ENCODE assay signal across 19 mouse cellular contexts in the genomic region with DNA sequence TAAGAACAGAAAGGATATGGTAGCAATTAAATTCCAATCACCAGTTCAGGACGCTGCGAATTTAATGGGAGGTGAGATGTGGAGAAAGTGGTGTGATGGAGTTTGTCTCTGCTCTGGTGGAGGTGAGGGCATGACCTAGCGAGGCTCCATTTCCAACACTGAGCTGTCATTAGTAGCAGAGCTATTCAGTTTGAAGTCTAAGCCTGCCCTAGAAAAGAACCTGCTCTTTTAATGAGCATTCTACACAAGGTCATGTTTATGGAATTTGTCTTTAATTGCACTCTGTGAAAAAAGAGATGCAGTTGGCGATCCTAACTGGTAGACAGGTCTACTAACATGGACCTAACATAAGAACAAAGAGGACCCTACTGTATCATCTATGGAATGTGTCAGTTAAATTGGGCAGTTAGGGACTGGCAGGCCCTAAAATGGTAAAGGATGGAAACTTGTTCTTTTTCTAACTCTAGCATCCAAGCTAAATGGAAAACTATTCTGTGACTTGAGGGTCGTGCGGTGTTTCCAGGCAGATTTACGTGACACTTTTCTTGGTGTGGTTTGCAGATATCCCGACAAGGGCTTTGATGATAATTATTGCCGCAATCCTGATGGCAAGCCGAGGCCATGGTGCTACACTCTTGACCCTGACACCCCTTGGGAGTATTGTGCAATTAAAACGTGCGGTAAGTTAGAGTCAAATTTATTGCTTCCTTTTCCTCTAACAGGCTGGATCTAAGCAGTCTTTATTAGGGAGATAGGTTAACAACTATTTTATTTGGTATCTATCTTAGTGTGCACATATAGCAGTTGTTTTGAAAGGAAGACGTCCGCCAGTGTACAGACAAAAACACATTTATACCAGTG. TPM values are rescaled to one million over a fixed set of nuclear protein-coding genes. Genes with fewer than 3 reads are reported as not detected.
DNase-seq lines count a peak whose midpoint lies in the region; ATAC-seq and TF ChIP-seq lines count a peak whose summit lies in the region.
"Had no signal": no experiment of that assay in that cellular context is flagged by ENCODE, and none has a peak within 500 bp of the region (broad histone marks: within the 10 kb centered on the region; RNA-seq: fewer than 3 reads in every experiment).

No protein-coding gene starts in this region.

- peak; percentile 55 for DNase-seq in embryo, embryonic 10 days (ENCODE audit: low spot score)
- DNase-seq in embryo, embryonic 9.5 days (ENCODE audit: extremely low spot score) = peak; percentile 17
- peak; percentile 46 for DNase-seq in mesoderm, embryonic 11.5 days (ENCODE audit: low read depth, low spot score)
- no peak for DNase-seq in thymus, postnatal 0 days (ENCODE audit: low spot score)
- DNase-seq in layer of hippocampus, adult 2 months (ENCODE audit: low spot score in 2 of 2) = no peak
- DNase-seq in ovary, adult 18-20 months (ENCODE audit: low spot score) = no peak
- DNase-seq: cerebellum, adult 11-12 months; cerebellum, postnatal 36 days; heart, adult 11 months; lung, postnatal 14 days had no signal

- H3K4me1 ChIP-seq in kidney, embryonic 15.5 days = peaks cover 8% of the 10 kb centered on the region; the same call in 1 of the 2 replicates
- H3K4me1 ChIP-seq: forebrain, embryonic 13.5 days; midbrain, embryonic 12.5 days; neural tube, embryonic 15.5 days had no signal

- H3K27me3 ChIP-seq in kidney, embryonic 15.5 days = no peaks in the 10 kb centered on the region
- H3K27me3 ChIP-seq: forebrain, embryonic 13.5 days; limb, embryonic 12.5 days; midbrain, embryonic 12.5 days; neural tube, embryonic 15.5 days had no signal

- peak; percentile 89 for ATAC-seq in kidney, embryonic 15.5 days (replicated peaks; ENCODE audit: low FRiP score)
- ATAC-seq: CD4-positive, CD25-positive, alpha-beta regulatory T cell, adult 4 months; forebrain, embryonic 13.5 days had no signal

- no peak overlapping the region for H3K9ac ChIP-seq in kidney, embryonic 15.5 days
- H3K9ac ChIP-seq: forebrain, embryonic 13.5 days; hindbrain, embryonic 14.5 days; limb, embryonic 12.5 days; liver, embryonic 14.5 days; midbrain, embryonic 12.5 days; neural tube, embryonic 15.5 days had no signal

- peak overlapping the region; percentile 51; the same call in 1 of the 2 replicates for H3K27ac ChIP-seq in kidney, embryonic 15.5 days
- no peak overlapping the region for H3K27ac ChIP-seq in layer of hippocampus, adult 2 months
- H3K27ac ChIP-seq: forebrain, embryonic 13.5 days; hindbrain, embryonic 14.5 days; limb, embryonic 12.5 days; liver, embryonic 14.5 days; midbrain, embryonic 12.5 days; neural tube, embryonic 15.5 days had no signal

- H3K9me3 ChIP-seq in kidney, embryonic 15.5 days (replicated peaks) = no peaks in the 10 kb centered on the region
- H3K9me3 ChIP-seq: forebrain, embryonic 13.5 days; limb, embryonic 12.5 days; midbrain, embryonic 12.5 days; neural tube, embryonic 15.5 days had no signal

- no peak overlapping the region for H3K4me2 ChIP-seq in kidney, embryonic 15.5 days
- H3K4me2 ChIP-seq: forebrain, embryonic 13.5 days; hindbrain, embryonic 14.5 days; limb, embryonic 12.5 days; midbrain, embryonic 12.5 days; neural tube, embryonic 15.5 days had no signal

- H3K36me3 ChIP-seq in kidney, embryonic 15.5 days = no peaks in the 10 kb centered on the region
- H3K36me3 ChIP-seq: limb, embryonic 12.5 days; midbrain, embryonic 12.5 days; neural tube, embryonic 15.5 days had no signal

- no peak for TF ChIP-seq CTCF in layer of hippocampus, adult 2 months (conservative IDR thresholded peaks at IDR 0.05)

- no peak overlapping the region for H3K4me3 ChIP-seq in kidney, embryonic 15.5 days (replicated peaks)
- H3K4me3 ChIP-seq in layer of hippocampus, adult 2 months = no peak overlapping the region
- H3K4me3 ChIP-seq: forebrain, embryonic 13.5 days; limb, embryonic 12.5 days; midbrain, embryonic 12.5 days; neural tube, embryonic 15.5 days had no signal

- WGBS in kidney, embryonic 15.5 days = 18% methylated on average over 14 of the region's 14 CpGs

RNA-seq across cellular contexts. Expression of gene Hgf, which starts 24.8 kb away (rescaled TPM):
- 3.5 TPM in 2 replicates for polyA plus RNA-seq in kidney, embryonic 15.5 days (2015; fragmentation: Nextera tagmentation; extraction: Ambion mirVana)
- polyA plus RNA-seq in thymus, postnatal 0 days (2015; fragmentation: Nextera tagmentation; extraction: Ambion mirVana) = 0.46 and 0.68 TPM in 2 replicates
- total RNA-seq in layer of hippocampus, adult 2 months (2021) = 1 to 10 TPM; 2.2 to 4.6 TPM
- total RNA-seq: MEL had no signal

Comparison
In these comparisons a context has a peak if more than half of its experiments do, and no peak if none do; other contexts are left out.
1. DNase-seq: peak in embryo, embryonic 10 days (single experiment), embryo, embryonic 9.5 days (single experiment) and mesoderm, embryonic 11.5 days (single experiment); none in thymus, postnatal 0 days (single experiment), layer of hippocampus, adult 2 months (0 of 2) and ovary, adult 18-20 months (single experiment).